Mouse (Mus musculus): ENCODE data around the gene Lsm4.

- TF ChIP-seq CEBPB (IDR thresholded peaks at IDR 0.05; ENCODE audit: low read depth) (no peak), MAX (IDR thresholded peaks at IDR 0.05) (no peak)
Measured at GRCm38 (mm10) chr8:70648164-70648442, 24.9 kb upstream of the Lsm4 start.
